Mouse (Mus musculus) stomach, postnatal 0 days (tissue): ENCODE data around the gene Ubxn6.

ENCODE experiments used
- CTCF ChIP-seq: IDR thresholded peaks from 2 replicates; pipeline ENCODE4 v1.5.1; 2016; ENCODE audit warnings: antibody characterized with exemption, low read depth, mild to moderate bottlenecking, moderate library complexity
- EP300 ChIP-seq: optimal IDR thresholded peaks from 2 replicates; pipeline ENCODE3; 2016; ENCODE audit warnings: antibody characterized with exemption

- TF ChIP-seq CTCF (no peak), EP300 (no peak)
Observed at GRCm38 (mm10) chr17:56054938-56055337, 19.9 kb downstream of the Ubxn6 start.
